Mouse (Mus musculus) MEL-GATA-1-ER (cell line): ENCODE measurements around the gene S100a7a.

ENCODE experiments used
- DNase-seq: peaks from one replicate; pipeline ENCODE4 v3.0.0-alpha.2; 2012; ENCODE audit warnings: low read depth; ENCODE audit errors: extremely low read depth

S100a7a gene

GRCm38 (mm10) chr3:90653717-90654116 lies at the start of gene S100a7a:
TSS of gene S100a7a (plus strand) at chr3:90654017.
- DNase-seq = no peak

- peak; percentile 88 for DNase-seq
Observed at GRCm38 (mm10) chr3:90604416-90604815, 49.4 kb upstream of the S100a7a start.

- no peak for DNase-seq
Observed at GRCm38 (mm10) chr3:90605049-90605448, 48.8 kb upstream of the S100a7a start.

DNA sequence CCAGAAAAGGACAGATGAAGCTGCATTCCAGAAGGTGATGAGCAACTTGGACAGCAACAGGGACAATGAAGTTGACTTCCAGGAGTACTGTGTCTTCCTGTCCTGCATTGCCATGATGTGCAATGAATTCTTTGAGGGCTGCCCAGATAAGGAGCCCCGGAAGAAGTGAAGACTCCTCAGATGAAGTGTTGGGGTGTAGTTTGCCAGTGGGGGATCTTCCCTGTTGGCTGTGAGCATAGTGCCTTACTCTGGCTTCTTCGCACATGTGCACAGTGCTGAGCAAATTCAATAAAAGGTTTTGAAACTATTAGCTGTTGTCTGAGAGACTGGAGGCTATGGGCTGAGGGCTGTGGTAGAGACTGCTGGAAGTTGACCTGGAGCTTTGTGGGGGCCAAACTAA lies 48.1 kb upstream of the S100a7a start:
- no peak for DNase-seq

DNA sequence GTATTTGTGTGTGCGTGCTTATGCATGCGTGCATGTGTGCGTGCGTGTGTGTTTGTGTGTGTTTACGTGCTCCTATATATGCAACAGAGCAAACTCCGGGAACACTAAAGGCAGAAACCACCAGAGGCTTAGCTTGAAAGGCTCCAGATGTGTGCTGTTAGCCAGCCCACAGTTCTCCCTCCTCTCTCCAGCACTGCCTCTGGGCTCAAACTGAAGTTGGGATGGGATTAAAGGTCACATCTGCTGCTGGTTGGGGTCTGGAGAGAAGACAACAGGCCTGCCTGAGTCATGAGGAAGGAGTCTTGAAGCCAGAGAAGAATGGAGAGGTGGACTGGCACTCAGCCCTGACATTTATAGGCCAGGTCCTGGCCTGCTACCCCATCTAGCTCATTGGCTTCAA lies 47.6 kb upstream of the S100a7a start:
- no peak for DNase-seq

DNA sequence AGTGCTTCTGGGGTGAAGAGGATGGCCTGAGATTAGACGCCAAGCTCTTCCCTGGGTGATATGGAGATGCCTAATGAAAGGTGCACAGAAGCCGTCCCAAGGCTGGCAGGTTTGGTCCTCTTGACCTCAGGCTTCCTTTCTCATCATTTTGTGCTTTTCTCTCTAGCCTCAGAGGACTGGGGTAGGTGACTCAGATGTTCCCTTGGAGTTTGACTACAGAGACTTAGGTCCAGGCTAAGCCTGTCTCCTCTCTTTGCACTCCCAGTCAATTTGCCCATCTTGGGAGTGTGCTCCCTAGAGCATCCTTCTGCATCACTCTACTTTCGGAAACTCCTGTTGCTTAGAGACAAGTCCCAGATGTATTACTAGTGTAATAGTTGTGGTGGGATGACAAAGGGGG lies 46.5 kb upstream of the S100a7a start:
- no peak for DNase-seq

DNA sequence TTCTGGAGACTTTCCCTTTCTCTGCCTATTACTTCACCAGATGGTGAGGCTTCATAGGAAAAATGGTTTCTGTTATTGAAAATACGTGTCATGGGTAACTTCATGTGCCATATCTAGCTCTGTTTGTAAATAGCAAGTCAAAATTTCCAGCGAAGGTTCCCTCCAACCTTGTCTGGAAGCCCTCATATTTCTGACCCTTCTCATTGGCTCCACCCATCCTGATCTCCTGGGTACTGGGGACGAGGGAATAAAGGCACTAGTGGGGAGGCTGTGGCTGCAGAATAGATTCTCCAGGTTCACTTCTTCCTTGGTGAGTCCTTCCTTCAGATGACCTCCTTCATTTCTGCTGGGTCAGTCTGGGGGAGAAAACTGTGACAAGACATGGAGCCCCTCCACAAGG lies 45.6 kb upstream of the S100a7a start, which contains the start of gene S100a5:
Gene S100a5 (plus strand): TSS at position 301 of the 400 bp plus-strand sequence.
- no peak for DNase-seq

- DNase-seq = no peak
Observed at GRCm38 (mm10) chr3:90609102-90609501, 44.7 kb upstream of the S100a7a start.

GRCm38 (mm10) chr3:90611494-90611893 lies 42.3 kb upstream of the S100a7a start:
- no peak for DNase-seq

DNA sequence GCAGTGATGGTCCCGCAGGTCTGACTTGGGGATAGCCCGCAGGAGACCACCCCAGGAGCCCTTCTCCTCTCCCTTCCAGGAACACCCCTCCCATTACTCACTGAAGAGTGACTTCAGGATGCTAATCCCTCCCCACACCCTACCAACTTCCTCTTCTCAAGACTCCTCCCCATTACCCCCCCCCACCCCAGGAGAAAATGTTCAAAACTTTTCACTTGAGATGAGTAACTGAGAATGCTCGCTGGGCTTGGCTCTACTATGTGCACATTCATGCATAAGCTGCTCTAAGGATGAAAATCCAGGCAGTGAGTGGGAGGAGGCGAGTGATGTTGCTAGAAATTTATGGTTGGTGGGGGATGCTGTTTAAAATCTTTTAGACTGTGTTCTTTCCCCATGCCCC lies 41.8 kb upstream of the S100a7a start:
- peak; percentile 66 for DNase-seq

DNA sequence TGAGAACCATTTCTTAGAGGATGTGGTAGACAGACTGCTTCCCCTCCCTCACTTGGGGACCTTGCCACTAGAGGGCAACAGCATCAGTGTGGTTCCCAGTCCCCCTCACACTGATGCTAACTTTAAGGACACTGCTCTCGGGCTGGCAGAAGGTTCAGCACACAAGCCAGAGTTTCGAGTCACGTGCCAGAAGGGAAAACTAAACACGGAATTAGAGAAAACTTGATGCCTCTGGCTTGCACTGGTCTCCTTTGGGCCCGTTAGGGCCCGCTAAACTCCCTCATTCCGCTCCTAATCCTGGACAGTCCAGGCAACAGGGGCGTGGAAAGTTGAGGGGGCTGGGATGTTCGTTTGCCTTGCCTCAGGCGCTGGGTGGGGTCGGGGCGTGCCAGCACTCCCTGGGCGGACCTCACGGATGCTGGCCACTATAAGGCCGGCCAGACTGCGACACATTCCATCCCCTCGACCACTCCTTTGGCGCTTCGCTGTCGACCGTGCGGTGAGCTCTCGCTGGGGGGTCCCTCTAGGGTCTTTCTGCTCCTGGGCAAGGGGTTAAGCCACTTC lies 41.0 kb upstream of the S100a7a start, which contains the start of gene S100a6:
Gene S100a6 (plus strand): TSS at position 155 of the 564 bp plus-strand sequence.
- peak; percentile 91 for DNase-seq

DNA sequence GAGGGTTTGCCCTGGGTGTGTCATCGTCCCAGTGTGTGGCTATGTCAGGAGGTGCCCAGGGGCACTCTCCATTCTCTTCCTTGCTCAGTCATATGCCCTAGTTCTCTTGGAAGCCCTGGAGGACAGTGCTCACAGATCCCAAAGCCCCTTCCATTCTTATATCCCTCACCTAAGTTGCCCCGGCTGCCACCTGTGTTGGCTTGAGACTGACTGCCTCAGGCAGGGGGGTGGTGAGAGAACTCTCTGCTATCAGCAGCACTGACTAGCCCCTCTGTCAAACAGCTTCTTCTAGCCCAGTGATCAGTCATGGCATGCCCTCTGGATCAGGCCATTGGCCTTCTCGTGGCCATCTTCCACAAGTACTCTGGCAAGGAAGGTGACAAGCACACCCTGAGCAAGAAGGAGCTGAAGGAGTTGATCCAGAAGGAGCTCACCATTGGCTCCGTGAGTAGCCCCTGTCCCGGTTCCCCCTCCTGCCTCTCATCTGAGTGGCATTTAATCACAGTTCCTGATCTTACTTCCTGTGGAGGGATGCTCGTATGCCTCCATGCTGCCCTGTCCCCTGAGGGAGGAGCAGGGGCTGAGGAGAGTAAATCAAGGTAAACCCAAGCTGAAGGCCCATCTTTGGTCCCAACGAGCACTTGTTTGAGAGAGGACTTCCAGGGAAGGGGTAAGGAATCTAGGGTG lies 40.2 kb upstream of the S100a7a start:
- no peak for DNase-seq

GRCm38 (mm10) chr3:90614148-90614530 lies 39.7 kb upstream of the S100a7a start:
- DNase-seq = no peak

- no peak for DNase-seq
Observed at GRCm38 (mm10) chr3:90614611-90615251, 39.1 kb upstream of the S100a7a start.

- DNase-seq = peak; percentile 68
Observed at GRCm38 (mm10) chr3:90615415-90615814, 38.4 kb upstream of the S100a7a start.

DNA sequence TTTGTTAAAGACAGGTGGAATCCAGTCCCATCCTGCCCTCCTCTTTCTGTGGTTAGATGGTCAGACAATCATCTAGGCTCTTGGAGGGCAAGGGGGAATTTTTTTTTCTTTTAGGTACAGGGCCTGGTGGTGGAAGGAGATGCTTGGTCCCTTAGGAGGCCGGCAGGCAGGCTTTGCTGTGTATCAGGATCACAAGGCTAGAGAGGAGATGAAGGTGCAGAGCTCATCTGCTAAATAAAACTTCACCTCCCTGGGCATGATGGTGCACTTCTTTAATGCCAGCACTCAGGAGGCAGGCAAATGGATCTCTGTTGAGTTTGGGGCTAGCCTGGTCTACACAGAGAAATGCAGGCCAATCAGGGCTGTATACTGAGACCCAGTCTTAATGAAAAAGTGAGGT lies 37.9 kb upstream of the S100a7a start:
- DNase-seq = no peak

- DNase-seq = no peak
Observed at GRCm38 (mm10) chr3:90617586-90617985, 36.2 kb upstream of the S100a7a start.

GRCm38 (mm10) chr3:90621552-90621951 lies 32.3 kb upstream of the S100a7a start:
- no peak for DNase-seq

DNA sequence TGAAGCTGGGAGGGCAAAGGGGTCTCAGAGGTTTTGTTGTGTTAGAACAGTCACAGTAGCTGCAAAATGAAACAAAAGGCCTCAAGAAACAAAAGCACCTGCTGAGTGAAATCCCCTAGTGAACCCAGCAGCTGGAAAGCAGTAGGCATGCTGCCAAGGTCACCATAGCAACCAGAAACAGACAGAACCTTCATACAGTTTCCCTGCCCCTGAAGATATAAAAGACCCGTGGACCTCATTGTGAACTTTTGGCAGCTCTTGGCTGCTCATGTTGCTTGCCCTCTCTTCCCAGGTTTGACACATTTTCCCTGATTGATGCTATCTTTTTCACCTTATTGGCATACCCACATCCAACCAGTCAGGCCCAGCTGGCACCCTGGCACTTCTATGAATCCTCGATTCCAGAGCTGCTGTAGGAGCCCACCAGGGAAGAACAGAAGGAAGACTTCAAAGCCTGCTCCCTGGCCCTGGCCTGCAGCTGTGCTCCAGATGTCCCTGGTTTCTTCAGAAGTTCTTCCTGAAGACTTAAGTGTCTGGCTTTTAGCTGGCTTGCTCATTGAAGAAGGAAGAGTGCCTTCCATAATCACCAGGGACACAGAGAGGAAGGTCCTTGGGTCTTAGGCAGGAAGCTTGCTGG lies 30.3 kb upstream of the S100a7a start:
- no peak for DNase-seq

- no peak for DNase-seq
Observed at GRCm38 (mm10) chr3:90625496-90625895, 28.3 kb upstream of the S100a7a start.

GRCm38 (mm10) chr3:90626266-90627021 lies 27.4 kb upstream of the S100a7a start:
- DNase-seq = no peak
